Mouse (Mus musculus) lung, postnatal 36 days (tissue): ENCODE measurements around the gene Gm266.
"Not testable (repeated sequence)": the region's sequence is repeated elsewhere in the genome, so short reads cannot be mapped to it uniquely, and the experiment has no call there.

ENCODE experiments used
- DNase-seq: peaks from one replicate; pipeline ENCODE4 v3.0.0; 2022; ENCODE audit warnings: mixed read lengths

The Gm266 gene

DNA sequence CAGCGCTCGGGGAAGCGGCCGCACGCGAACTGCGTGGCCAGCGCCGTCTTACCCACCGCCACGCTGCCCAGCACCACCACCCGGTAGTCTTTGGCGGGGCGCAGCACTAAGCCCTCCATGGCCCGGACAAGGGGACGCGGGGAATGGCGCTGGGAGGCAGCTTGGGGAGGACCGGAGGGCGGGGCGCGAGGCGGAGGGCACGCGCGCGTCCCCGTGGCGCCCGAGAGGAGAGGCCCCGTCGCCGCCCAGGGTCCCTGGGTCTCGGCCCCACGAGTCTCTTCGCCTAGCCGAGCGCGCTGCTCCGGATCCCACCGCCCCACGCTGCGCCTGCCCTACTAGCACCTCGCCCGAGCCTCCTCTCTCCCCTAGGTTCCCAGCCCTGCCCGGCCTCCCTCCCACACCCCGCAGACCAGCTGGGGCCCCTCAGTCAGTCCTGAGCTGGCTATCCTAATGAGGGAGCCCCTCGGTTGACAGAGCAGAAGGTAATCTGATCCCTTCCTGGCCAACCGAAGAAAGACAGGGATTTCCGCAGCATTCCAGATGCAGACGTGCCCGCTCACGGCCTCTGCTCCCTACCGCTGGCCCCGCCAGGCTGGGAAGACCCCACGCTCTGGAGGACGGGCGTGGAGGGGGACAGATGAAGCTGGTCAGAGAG lies at the start of gene Gm266:
Gene Gm266 (minus strand): TSS at position 172 of the 655 bp plus-strand sequence.
- no peak for DNase-seq

DNA sequence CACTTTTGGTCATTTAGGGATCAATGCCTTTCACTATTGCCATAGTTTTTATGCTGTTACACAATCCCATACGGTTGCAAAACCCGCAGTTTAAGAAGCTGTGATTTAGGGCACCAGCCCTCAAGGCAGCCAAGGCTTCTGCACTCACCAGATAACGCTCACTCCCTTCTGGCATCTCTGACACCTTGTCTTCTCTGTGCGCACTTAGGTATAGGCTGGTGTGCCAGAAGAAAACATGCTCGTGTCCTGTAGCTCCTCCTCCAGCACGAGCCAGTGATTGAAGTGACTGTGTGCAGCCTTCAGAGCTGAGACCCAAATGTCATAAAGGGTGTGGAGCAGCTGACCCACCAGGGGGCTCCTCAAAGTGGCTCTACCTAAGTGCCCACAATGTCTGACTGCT lies 49.7 kb upstream of the Gm266 start:
- DNase-seq: peak; percentile 58

DNA sequence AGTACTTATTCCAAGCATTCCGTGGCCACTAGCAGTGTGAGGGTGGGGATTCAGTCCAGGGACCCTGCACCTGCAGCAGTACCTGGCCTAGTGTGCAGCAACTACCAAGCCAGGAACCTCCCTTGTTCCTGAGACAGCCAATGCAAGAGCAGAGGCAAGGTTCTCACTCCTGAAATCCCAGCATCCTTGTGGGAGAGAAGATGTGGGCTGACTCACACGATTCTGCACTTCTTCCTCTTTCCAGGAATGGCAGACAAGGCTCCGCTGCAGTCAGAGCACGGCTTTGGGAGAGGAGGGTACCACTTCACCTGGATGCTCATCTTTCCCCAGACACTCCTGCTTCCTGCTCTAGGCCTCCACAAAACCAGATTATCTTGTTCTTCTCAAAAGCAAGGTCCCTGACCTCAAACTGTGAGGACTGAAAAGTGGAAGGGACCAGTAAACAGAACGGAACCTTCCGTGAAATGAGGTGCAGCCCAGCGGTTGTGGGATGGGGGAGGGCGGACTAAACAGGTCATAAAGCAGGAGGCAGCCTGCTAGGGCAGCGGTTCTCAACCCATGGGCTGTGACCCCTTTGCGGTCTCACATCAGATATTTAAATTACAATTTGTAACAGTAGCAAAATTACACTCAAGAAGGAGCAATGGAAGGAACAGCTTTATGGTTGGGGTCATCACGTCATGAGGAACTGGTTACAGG lies 47.6 kb upstream of the Gm266 start:
- DNase-seq: no peak

DNA sequence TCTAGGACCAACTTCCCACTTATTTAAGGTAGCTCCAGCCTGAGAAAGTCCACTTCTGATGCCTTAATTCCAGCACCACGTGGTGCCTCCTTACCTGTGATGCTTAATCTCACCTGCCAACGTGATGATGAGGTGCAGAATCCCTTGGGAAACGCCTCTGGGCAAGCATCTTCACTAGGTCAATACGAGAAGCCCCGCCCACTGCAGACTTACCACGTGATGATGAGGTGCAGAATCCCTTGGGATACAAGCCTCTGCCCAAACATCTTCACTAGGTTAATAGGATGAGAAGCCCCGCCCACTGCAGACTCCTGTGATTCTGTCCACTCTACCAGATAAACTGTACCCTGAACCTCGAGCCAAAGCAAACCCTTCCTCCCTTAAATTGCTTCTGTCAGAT lies 43.6 kb upstream of the Gm266 start:
- DNase-seq: no peak

DNA sequence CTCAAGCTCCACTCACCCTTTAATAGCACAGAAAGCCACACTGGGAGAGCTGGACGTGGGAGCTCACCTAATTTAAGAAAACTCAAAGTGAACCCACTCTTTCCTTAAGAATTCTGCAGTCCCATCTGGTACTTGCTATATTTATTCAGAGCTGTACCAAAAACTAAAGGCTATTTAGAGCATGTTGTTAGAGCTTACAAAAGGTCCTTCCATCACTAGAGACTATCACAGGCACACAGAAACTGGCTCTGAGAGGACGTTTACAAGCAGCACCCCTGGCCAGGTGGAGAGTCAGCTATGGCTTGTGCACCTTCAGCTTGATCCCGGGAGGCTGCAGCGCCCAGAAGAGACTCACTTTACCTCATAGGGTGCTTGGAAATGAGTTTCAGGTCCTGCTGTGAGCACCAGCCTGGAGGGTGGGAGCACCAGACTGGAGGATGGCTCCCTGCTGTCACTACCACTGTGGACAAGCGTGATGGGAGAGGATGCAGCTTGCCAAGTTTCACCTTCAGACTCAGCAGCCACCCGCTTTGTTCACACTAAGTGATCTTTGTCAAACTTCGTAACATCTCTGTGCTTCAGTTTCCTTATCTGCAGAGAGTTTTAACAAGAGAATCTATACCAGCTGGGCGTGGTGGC lies 42.1 kb upstream of the Gm266 start:
- DNase-seq: no peak

DNA sequence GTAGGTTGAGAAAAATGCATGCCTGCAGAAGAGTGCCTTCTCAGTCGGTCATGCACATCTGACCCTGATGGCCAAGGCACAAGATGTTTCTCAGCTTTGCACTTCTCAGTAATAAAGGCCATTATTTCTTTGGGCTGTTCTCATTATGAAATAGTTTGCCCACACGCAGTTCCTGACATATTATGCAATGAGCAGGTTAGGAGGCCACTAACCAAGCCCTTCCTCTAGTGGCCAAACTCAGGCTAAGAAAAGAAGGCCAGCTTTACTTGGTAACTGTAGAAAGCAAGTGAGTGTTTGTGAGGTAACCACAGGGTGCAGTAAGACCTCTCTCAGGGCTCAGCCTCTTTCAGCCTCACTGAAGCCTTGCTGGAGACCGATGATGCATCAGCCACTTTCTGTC lies 39.3 kb upstream of the Gm266 start:
- DNase-seq: peak; percentile 54

DNA sequence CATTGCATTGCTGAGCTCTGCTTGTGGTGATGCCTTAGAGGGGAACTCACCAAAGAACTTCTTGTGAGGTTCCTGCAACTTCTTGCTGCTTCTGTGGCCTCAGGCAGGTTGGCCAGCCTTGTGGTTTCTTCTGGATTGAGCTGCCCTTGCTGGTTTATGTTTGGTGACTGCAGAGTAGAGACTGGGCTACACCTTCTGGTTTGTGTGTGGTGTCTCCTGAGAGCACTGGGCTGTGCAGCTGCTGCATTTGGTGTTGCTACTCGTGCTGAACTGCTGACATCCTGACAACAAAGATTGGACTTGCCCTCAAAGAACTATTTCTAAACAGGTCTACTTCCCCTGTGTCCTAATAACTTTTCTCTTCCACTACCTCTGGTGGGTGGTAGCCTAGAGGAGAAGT lies 38.8 kb upstream of the Gm266 start:
- no peak for DNase-seq

DNA sequence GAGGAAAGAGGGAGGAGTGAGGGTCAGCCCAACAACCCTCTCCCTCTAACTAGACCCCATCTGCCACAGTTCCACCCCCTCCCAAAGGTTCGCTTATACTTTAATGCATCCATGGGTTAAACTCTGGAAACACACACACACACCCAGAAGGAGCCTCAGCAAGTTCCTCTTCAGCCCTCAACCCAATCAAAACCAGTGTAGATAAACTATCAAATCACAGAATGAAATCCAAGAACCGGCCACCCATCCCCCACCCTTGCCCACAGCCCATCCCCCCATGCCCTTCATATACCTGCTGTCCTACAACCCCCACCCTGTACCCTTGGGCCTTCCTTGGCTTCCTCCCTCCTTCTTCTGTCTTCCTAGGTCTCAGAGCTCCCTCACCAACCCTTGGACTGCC lies 35.4 kb upstream of the Gm266 start:
- DNase-seq: no peak

DNA sequence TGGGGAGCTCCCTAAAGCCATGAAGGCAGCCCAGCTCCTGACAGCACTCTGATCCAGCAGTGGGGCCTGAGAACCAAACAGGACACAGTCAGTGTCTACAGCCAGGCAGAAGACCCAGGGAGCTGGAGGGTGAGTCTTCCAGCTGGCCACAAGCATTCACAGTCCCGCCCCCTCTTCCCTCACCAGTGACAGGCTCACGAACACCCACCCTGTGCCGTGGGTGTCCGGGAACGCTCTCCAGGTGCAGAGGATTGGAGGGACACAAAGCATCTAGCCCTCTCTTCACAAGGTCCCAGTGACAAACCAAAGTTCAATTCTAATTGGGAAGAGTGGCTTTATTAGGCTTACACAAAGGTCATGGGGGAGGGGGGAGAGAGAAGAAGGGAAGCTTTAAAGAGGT lies 34.2 kb upstream of the Gm266 start:
- no peak for DNase-seq

DNA sequence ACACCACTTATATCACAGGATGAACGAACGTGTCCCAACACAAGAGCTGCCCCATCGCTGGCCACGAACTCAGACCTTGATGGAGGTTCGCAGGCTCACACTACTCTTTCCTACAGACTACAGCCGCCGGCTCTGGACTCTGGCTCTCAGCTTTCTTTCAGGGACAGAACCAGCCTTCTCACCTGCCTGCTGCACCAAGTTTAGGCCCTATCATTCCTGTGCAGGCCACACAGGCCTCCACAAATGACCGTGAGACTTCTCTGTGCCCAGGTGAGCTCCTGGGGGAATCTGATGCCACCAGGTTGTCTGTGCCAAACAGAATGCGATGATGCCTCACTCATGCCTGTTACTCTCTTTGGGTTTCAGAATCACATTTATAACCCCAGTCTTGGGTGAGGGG lies 32.8 kb upstream of the Gm266 start:
- no peak for DNase-seq

DNA sequence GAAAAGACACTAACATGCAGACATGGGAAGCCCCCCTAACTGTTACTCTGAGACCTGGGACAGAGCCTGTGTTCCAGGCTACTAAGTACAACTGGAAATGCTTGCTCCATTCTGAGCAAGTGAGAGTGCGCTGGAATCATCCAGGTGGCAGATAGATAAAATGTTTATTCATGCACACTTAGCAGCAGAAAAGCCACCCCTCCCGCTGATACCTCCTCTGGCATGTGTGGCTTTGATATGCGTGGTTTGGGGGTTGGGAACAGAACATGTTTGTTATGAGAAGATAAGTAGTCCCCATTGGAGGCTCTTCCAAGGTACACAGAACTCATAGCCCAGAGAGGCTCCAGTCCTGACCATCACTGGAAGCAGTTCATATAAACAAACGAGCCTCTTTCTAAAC lies 32.3 kb upstream of the Gm266 start:
- DNase-seq: no peak

DNA sequence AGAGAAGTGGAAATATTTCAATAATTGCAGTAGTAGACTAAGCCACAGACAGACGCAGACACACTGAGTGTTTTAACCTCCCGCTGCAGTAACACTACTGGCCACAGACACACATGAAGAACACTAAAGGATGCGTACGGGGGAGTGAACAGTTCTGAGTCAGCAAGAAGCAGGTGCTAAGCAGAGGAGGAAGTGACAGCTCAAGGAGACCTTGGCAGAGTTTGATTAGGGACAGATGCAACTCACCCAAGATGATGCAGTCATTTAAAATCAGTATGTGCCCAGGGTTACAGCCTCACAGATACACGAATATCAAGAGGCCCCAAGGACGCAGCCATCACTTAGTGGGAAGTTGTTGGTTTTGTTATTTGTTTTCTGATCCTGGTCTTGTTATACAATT lies 31.2 kb upstream of the Gm266 start:
- DNase-seq: no peak

DNA sequence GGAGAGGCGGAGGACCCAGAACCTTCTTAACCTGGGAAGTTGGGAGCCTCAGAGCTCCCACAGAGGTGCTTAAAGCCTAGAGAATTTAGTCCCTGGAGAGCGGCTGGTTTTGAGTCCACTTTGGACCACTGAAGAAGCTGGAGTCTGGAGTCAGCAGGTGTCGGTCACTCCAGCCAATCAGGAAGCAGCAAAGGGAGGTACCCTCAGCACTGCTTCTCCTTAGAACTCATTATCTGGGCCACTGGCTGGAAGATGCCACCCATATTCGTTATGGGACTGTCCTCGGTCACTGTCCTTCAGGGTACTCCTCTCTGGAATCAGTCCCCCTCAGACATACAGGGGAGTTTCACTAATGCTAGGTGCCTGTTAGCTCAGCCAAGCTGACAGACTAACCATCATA lies 30.3 kb upstream of the Gm266 start:
- DNase-seq: no peak

DNA sequence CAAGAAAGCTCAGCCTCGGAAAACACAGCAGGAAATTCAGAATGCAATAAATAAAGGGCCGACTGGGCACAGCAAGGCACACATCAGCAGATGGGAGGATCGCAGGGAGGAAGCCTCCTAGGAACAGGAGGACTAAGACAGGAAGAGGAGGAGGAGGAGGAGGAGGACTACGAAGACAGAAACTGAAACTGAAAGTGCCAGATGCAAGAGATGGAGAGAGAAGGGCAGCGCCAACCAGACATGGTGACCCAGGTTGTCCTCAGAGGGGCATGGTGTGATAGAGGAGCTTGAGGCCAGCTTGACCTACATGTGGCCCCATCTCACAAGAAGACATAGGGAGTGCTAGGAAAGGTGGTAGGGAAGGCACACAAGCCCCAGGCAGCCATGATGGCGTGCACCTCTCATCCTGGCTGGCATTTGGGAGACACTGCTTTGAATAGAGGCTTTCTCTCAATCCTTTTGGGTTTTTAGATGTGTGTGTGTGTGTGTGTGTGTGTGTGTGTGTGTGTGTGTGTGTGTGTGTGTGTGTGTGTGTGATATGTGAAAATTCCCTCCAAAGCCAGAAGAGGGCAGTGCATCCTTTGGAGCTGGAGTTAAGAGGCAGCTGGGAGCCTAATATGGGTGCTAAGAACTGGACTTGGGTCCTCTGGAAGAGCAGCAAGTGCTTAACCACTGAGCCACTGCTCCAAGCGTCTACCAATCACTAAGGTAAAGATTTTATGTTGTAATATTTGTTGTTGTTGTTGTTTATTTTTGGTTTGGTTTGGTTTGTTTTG lies 29.4 kb upstream of the Gm266 start:
- DNase-seq: no peak

DNA sequence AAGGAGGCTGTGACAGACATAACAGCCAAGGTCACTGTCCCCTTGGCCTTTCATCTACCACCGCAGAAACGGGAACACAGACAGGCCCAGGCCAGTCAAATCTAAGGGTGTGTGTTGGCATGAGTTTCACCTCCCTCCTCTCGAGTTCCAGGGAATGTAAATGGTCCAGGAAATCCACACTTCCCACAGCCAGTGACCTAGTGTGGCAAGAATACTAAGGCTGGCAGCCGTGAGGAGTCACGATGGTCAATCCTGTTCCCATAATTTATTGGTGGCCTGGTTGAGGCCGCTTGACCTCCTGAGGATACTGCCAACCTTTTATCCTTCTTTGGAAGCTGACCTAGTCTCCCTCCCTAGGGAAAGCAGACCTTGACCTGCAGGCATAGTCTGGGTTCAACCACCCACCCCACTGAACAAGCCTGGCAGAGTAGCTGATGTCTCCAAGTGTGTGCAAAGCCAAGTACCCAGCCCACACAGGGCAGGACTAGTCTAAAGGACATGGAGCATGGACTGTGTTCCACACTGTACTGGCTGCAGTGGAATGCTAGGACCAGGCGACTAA lies 28.7 kb upstream of the Gm266 start:
- DNase-seq: no peak

DNA sequence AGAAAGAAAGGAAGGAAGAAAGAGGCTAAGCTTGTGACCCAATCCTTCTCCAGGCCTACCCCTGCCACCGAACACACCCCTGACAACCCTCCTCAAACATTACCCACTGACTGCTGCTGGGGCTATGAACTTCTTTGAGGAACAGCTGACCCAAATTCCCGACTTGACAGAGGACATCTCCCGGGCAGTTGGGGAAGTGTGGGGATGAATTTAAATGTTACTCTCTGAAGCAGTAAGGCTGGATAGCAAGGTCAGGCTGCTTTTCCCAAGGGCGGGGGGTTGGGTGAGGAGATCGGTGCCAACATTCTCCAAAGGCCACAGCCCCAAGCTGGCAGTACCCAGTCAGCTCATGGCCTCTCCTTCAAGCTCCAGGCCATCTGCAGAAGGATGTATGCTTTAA lies 28.1 kb upstream of the Gm266 start:
- no peak for DNase-seq

DNA sequence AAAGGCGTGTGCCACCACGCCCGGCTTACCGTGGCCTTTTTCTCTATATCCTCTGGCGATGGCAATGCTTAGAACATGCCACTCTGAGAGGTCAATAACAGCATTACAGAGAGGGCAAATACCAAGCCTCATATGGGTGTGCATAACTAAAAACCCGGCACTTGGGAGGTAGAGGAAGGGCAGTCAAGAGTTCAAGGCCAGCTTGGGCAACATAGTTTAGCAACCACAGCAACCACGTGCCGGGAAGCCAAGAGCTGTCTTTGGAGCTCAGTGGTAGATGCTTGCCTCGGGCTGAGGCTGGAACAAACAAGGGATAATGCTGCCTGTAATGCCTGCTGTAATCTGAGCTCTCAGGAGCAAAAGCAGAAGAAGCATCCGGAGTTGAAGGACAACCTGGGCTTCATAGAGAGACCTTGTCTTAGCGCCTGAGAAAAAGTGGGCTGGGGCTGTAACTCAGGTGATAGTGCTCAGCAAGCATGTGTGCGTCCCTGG lies 27.0 kb upstream of the Gm266 start:
- DNase-seq: no peak

DNA sequence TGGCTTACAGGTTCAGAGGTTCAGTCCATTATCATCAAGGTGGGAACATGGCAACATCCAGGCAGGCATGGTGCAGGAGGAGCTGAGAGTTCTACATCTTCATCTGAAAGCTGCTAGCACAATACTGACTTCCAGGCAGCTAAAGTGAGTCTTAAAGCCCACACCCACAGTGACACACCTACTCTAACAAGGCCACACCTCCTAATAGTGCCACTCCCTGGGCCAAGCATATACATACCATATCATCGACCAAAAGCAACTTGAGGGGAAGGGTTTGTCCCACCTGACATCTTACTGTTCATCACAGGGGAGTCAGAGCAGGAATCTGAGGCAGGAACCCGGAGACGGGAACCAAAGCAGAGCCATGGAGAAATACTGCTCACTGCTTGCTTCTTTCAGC lies 22.8 kb upstream of the Gm266 start:
- DNase-seq: not testable (repeated sequence)

DNA sequence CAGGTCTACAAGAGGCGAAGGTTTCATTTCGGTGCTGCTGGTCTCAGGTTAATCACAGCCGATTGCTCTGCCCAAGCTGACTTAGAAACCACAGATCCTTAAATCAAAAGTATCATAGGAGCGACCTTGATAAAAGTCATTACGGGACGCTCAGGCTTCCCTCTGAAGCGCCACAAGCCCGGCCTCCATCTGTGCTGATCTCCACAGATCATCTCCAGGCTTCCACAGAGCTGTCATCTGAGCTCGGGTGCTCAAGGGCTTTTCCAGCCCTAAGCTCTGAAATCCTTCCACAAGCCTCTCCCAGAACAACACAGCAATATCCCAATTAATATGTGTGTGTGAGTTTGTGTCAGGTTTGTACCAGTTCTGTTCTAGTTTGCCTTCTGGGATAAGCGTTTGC lies 22.3 kb upstream of the Gm266 start:
- no peak for DNase-seq

DNA sequence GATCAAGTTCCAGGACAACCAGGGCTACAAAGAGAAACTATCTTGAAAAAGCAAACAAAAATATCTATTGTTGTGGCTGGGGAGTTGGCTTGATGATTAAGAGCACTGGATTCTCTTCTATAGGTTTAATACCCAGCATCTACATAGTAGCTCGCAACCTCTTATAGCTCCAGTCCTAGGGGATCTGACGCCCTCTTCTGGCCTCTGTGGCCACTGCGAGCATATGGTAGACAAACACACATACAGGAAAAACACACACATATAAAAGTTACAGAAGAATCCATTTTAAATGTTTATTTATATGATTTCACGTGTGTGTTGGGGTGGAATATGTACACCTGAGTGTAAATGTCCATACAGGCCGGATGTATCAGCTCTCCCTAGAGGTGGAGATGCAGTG lies 21.4 kb upstream of the Gm266 start:
- no peak for DNase-seq

DNA sequence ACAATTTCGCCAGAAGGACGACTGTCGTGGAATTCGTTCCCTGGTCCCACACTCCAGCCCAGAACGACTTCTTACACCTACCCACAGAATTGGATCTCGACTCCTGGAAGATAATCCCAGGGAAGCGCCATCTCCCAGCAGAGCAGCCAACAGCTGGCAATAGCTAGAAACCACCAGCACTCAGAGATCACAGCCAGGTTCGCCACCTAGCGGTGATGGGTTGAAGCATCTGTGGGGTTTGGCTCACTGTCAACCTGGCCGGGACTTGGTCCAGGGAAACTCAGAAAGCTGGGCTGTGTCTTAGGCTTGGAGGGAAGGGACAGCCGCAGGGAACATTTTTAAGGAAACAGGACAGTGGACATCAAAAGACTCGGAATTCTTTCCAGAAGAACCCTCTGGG lies 19.3 kb upstream of the Gm266 start:
- DNase-seq: peak; percentile 95

DNA sequence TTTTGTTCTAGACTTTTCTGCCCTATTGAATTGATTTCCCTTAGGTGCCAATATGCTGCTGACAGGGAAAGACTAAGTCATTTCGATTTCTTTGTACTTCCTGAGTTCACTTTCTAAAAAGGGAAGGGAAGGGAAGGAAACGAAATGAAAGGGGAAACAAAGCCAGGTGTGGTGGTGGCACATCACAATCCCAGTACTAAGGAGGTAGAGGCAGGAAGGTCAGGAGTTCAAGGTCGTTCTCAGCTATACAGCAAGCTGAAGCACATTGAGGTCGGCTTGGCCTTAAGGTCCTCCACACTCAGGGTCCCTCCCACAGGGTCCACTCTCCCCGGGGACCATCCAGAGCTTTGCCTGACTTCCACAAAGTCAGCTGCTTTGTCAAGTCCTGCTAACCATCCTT lies 17.9 kb upstream of the Gm266 start:
- DNase-seq: no peak

DNA sequence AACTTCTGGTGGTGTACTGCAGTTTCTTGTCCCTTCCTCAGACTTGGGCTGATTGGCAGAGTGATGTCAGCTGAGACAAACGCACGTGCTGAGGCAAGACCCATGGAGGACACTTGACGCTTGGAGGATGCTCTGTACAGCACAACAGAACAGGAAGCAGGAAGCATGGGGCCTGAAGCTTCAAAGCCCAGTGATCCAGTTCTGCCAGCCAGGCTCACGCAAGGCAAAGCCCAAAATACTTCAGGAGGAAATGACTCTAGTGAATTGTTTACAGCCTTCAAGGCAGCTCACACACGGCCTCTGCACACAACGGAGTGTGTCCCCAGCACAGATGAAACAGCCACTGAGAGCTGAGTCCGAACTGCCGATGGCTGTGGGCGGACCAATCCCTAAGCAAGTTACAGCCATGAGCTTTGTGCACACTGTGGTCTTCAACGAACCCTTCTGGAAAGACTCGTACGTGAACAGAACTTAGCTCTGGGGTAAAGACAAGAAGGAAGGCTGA lies 17.5 kb upstream of the Gm266 start:
- DNase-seq: no peak
